Mouse (Mus musculus): ENCODE results near the gene Golt1b.

DNA sequence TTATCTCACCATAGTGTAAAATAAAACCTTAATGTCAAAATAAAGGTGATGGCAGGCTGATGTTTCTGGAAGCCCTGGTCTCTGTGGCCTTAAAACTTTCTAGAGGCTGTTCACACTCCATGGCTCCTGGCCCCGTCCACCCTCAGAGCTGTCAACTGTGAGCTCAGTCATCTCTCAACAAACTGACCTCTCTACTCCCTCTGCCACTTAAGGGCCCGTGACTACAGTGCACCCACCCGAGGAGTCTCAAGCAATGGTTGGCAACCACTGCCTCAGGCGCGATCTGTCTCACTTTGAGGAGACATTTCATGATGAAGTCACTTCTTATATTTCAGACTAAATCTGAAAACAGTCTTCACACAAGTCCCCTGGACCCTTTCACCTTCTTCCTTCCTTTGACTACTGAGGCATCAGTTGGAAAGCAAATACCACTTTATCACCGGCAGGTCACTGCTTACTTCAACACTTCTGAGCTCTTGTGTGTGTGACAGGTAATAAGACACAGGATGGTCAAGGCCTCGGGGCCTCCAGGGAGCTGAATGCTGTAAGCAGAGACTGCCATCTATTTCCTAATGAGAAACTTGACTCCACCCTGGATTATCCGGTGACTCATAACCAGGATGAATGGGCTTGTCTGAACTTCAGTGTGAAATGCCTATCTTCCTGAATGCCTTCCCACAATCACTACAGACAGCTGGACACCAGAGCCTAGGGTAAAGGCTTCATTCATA lies 21.1 kb upstream of the Golt1b start:
- TF ChIP-seq EP300 (IDR thresholded peaks at IDR 0.05) (no peak), CTCF (IDR thresholded peaks at IDR 0.05) (no peak)
